Mouse (Mus musculus) layer of hippocampus, adult 11-12 months (tissue): Measurements from ENCODE around the gene Pxmp4.

Experiments used
- DNase-seq: peaks from one replicate; pipeline ENCODE4 v3.0.0; 2022; ENCODE audit warnings: low spot score

Gene Pxmp4

GRCm38 (mm10) chr2:154572996-154573395 lies 30.5 kb downstream of the Pxmp4 start:
- DNase-seq = no peak

- no peak for DNase-seq
Measured at GRCm38 (mm10) chr2:154571976-154572375, 31.5 kb downstream of the Pxmp4 start.

GRCm38 (mm10) chr2:154571266-154571665 lies 32.2 kb downstream of the Pxmp4 start:
- no peak for DNase-seq

GRCm38 (mm10) chr2:154570666-154571065 lies 32.8 kb downstream of the Pxmp4 start:
- DNase-seq = no peak

GRCm38 (mm10) chr2:154569836-154570286 lies 33.6 kb downstream of the Pxmp4 start, which contains the start of gene E2f1:
Gene E2f1 (minus strand): TSS chr2:154569892.
- DNase-seq = peak; percentile 92

- DNase-seq = no peak
Measured at GRCm38 (mm10) chr2:154569071-154569748, 34.3 kb downstream of the Pxmp4 start.

- no peak for DNase-seq
Measured at GRCm38 (mm10) chr2:154568329-154569070, 35.0 kb downstream of the Pxmp4 start.

GRCm38 (mm10) chr2:154567766-154568165 lies 35.7 kb downstream of the Pxmp4 start:
- no peak for DNase-seq

GRCm38 (mm10) chr2:154566641-154567040 lies 36.9 kb downstream of the Pxmp4 start:
- no peak for DNase-seq

GRCm38 (mm10) chr2:154565562-154565961 lies 37.9 kb downstream of the Pxmp4 start:
- no peak for DNase-seq

GRCm38 (mm10) chr2:154563612-154564170 lies 39.8 kb downstream of the Pxmp4 start:
- no peak for DNase-seq

- peak; percentile 54 for DNase-seq
Measured at GRCm38 (mm10) chr2:154558264-154559039, 45.1 kb downstream of the Pxmp4 start, which contains the start of gene Necab3. Gene Necab3 (minus strand): TSS chr2:154558890.

- DNase-seq = no peak
Measured at GRCm38 (mm10) chr2:154557184-154557832, 46.2 kb downstream of the Pxmp4 start.

GRCm38 (mm10) chr2:154555235-154555634 lies 48.3 kb downstream of the Pxmp4 start:
- DNase-seq = no peak

GRCm38 (mm10) chr2:154552424-154552907 lies 51.0 kb downstream of the Pxmp4 start:
- peak; percentile 76 for DNase-seq

GRCm38 (mm10) chr2:154551927-154552326 lies 51.6 kb downstream of the Pxmp4 start:
- no peak for DNase-seq

GRCm38 (mm10) chr2:154551476-154551875 lies 52.0 kb downstream of the Pxmp4 start, which contains the start of gene Actl10:
Gene Actl10 (plus strand): TSS chr2:154551776.
- DNase-seq = no peak

GRCm38 (mm10) chr2:154550937-154551336 lies 52.6 kb downstream of the Pxmp4 start:
- no peak for DNase-seq

- DNase-seq = no peak
Measured at GRCm38 (mm10) chr2:154549886-154550189, 53.7 kb downstream of the Pxmp4 start.

GRCm38 (mm10) chr2:154549127-154549885 lies 54.2 kb downstream of the Pxmp4 start:
- DNase-seq = no peak

GRCm38 (mm10) chr2:154548688-154549087 lies 54.8 kb downstream of the Pxmp4 start:
- DNase-seq = no peak
